Mouse (Mus musculus): ENCODE measurements at regions not wholly inside any gene's neighbourhood (a gene's known extent, or its start where the extent isn't known, plus 50 kb on each side); places are given as distances from the start of the nearest gene placed in this dataset.
A peak's percentile ranks its signal among the peaks of the same experiment; 100 is the strongest.

DNA sequence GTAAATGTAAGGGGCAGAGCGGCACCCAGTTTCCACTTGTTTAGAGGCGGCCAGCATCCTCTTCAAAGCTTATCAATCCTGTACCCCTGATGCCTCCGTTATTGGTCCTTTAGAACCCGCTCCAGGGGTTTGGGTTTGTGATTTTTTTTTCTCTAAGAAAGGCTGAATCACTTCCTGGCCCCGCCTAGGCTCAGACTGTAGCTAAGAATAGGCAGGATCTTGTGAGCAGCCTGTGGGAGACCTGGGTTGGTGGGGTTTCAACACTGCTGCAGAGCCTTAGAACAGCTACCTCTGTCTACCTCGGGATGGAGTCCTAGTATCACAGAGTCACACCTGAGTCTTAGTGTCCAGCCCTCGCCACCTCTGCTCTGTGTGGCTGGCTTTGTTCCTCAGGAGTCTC lies 327.9 kb downstream of the Matn1 start:
- no peak for DNase-seq (ENCODE audit: low read depth, low spot score)

- no peak for DNase-seq (ENCODE audit: low read depth, low spot score)
These were observed 349.4 kb downstream of the Matn1 start for GRCm38 (mm10) chr4:131293560-131293959.

GRCm38 (mm10) chr4:131298011-131298674 lies 354.0 kb downstream of the Matn1 start:
- DNase-seq (ENCODE audit: low read depth, low spot score), result no peak

DNA sequence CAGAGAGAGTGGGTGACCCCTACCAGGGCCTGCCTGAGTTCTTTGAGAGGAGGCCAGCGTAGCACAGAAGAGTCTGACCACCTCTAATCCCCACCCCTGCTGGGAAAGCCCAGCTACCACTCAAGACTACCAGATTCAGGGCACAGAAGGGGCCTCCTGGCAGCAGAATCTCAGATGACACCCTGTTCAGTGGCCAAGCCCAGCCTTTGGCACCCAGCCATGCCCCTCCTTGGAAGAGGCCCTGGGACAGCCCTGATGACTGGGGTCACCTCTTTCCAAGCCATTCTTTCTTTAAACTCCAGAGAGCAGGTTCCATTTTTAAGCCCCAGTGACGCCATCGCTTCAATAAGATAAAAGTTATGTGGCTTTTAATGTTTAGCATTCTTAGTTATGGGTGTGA lies 359.8 kb downstream of the Matn1 start:
- DNase-seq (ENCODE audit: low read depth, low spot score), result peak; percentile 6

DNA sequence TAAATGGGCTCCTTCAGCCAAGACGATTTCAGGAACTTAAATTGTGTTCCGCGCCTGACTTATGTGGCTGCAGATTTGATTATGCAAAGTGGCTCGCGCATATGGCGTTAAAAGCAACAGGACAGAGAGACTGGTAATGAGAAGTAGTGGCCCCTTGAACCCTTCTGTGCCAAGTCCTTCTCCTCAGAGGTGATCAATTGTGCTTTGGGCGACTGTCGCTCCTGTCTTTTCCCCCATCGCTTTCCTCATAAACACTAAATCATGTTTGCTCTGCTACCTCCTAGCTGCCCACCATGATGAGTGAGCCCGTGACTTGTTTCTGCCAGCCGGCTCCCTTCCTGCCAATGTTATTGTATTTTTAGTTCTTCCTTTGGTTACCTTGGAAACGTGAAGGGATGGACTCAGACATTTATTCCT lies 360.2 kb downstream of the Matn1 start:
- no peak for DNase-seq (ENCODE audit: low read depth, low spot score)

DNA sequence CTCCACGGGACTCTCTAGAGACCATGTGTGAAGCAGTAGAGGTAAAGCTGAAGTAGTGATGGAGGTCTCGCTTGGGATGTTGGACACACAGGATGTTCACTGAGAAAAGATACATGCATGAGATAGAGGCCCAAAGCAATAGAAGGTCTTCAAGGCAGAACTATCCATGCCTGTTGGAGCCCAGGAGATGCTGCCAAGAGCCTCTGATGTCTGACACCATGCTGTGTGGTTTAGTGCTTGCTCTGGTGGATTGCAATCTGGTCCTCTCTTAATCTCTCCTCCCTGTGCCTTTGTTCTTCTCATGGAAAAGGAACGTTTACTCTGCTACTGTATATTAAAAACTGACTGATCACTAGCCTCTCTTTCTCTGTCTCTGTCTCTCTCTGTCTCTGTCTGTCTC lies 370.0 kb downstream of the Matn1 start:
- DNase-seq (ENCODE audit: low read depth, low spot score), result no peak

DNA sequence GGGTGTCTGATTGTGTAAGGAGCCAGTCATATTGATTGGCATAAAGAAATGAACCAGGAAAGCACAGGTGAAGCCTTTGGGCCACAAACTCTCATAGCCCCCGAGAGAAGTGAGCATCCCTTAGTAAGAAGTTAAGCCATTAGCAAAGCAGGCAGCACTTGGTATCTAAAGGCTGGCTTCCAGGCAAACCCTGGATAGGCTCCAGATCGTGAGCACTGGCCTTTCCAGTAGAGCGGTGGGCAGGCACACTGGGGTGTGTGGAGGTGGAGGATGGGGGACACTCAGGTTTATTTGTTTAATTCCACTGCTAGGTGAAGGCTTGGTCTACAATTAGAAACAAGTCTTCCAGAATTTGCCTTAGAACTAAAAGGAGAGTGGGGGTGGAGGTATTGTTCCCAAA lies 371.9 kb downstream of the Matn1 start:
- DNase-seq (ENCODE audit: low read depth, low spot score), result no peak

- no peak for DNase-seq (ENCODE audit: low read depth, low spot score)
These were observed 378.1 kb downstream of the Matn1 start for GRCm38 (mm10) chr4:131322323-131322722.

DNA sequence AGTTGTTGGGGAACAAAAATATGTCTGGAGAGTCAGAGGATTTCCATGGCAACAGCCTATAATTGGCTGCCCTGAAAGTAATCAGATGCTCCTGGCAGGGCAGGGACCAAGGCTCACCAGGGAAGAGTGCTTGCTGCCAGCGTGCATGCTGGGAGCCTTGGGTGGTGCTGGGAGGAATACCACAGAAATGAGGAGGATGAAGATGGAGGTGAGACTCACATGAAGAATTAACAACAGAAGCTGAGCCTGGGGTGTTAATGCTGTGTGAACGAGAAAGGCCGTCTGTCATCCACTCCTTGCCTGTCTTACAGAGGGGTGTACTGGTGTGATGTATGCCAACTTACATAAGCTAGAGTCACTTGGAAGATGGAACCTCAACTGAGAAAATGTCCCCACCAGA lies 380.3 kb downstream of the Matn1 start:
- no peak for DNase-seq (ENCODE audit: low read depth, low spot score)

- no peak for DNase-seq (ENCODE audit: low read depth, low spot score)
These were observed 381.0 kb downstream of the Matn1 start for GRCm38 (mm10) chr4:131325200-131325599.

DNA sequence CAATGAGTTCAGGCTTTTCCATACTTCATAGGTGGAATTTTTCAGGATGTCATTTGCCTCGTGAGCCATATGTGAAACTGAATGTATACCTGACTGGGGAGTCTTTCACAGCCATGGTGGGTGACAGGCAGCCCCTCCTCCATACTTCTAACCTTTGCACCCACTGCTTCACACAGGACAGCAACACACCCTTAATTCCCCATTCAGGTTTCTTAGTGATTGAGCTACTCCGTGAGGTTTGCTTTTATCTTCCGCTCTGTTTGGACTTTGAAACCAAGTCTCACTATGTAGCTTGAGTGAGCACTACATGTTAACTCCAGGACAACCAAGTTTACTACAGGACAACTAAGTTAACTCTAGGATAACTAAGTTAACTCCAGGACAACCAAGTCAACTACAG lies 381.4 kb downstream of the Matn1 start:
- no peak for DNase-seq (ENCODE audit: low read depth, low spot score)

DNA sequence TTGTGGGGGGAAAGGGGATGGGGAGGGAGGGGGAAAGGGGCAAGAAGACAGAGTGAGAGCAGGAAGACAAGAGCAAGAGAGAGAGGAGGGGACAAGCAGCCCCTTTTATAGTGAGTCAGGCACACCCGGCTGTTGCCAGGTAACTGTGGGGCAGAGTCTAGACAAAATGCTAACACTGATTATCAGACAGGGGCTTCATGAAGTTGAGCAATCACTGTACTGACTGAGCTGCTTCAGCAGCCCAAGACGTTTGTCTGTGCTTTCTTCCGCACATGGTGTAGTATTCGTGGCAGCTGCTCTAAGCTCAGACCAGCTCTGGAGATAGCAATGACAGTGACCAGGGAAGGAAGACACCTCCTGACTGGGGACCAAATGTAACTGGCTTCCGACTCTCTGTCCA lies 385.2 kb downstream of the Matn1 start:
- no peak for DNase-seq (ENCODE audit: low read depth, low spot score)

- DNase-seq (ENCODE audit: low read depth, low spot score), result no peak
These were observed 387.5 kb downstream of the Matn1 start for GRCm38 (mm10) chr4:131331646-131332045.

DNA sequence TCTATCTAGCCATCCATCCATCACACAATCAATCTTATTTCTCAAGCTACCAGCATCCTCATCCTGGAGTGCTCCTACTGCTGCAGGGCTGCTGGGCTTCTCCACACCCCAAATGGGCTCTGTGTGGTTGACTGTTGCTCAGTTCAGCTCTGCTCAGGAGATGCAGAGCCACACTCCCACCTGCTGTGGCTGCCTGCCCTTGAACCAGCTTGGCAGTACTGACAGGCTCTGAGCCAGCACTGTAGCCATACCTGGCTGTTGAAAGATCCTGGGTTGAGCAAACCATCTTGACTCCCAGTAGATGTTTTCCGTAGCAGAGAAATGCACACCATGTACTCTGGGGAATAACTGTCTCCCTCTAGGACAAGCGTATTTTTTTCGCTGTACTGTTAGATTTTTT lies 392.6 kb downstream of the Matn1 start:
- no peak for DNase-seq (ENCODE audit: low read depth, low spot score)

- DNase-seq (ENCODE audit: low read depth, low spot score), result no peak
These were observed 397.0 kb downstream of the Matn1 start for GRCm38 (mm10) chr4:131340993-131341695.

DNA sequence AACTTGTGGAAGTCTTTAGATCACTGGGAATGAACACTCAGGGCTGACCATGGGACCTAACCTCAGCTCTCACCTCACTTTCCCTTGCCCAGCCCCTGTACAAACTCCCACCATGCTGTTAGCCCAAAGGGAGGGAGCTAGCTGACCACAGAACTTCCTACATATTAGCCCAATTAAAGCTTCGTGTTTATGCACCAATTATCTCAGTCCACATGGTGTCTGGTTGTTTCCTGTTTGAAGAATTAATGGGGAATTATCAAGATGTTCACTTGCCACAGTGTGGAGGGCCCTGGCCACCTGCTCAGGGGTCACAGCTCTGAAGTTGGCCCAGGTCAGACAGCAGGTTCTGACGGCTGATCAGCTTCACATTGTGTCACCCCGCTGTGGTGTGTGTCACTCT lies 402.5 kb downstream of the Matn1 start:
- no peak for DNase-seq (ENCODE audit: low read depth, low spot score)

DNA sequence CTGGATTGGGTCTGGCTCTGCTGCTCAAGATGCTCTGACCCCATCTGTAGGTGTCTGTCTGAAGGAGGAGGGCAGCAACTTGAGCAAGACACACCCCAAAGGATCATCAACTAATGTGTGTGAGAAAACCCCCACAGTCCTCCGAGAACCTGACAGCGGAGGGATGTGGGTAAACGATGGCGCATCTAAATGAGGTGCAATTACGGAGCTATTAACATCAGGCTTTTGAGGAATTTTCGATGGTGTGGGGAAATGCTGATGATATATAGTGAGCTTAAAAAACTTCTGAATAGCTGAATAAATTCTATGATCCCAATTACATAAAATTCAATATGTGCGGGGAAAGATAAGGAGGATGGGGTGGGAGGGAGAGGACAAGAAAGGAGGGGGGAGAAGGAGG lies 406.1 kb downstream of the Matn1 start:
- DNase-seq (ENCODE audit: low read depth, low spot score), result no peak

DNA sequence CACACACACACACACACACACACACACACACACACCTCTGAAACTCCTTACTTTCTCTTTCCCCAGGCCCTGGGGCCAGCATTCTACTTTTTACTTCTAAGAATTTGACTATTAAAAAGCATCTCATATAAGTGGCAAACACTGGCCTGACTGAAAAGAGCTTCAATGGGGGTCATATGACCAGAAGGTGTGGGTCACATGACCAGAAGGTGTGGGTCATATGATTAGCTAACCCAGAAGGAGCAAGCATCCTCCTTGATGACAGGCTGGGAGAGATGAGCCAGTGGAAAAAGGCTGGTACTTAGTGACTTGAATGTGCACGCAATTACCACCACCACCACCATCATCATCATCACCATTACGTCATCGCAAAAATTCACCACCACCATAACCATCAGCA lies 410.7 kb downstream of the Matn1 start:
- DNase-seq (ENCODE audit: low read depth, low spot score), result no peak

GRCm38 (mm10) chr4:131355526-131355991 lies 411.4 kb downstream of the Matn1 start:
- no peak for DNase-seq (ENCODE audit: low read depth, low spot score)

- no peak for DNase-seq (ENCODE audit: low read depth, low spot score)
These were observed 412.1 kb downstream of the Matn1 start for GRCm38 (mm10) chr4:131356316-131356715.

- DNase-seq (ENCODE audit: low read depth, low spot score), result no peak
These were observed 418.8 kb downstream of the Matn1 start for GRCm38 (mm10) chr4:131363030-131363429.

DNA sequence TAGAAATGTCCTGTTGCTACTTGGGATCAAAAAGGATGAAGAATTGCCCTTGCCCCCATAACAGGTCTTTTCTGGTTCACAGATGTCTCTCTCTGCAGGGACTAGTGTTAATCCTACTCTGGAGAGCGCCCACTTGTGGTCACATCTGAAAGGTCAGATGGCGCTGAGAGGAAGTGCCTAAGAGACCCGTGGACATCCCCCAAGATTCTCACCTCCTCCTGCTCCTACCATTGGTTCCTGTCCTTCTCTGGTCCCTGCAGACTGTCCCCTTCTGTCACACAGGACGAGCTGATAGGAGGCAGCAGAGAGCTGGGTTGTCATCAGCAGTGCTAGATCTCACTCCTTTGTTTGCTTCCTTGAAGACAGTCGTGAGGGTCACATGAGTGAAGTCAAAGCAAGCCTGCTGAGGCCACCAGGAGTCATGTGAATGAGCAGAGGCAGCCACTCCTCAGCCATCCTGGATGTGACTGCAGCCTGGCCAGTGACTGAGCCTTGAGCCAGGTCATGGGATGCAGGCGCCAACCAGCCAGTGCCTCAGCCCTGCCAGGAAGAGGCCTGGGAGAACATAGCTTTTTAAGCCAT lies 420.6 kb downstream of the Matn1 start:
- peak; percentile 34 for DNase-seq (ENCODE audit: low read depth, low spot score)

DNA sequence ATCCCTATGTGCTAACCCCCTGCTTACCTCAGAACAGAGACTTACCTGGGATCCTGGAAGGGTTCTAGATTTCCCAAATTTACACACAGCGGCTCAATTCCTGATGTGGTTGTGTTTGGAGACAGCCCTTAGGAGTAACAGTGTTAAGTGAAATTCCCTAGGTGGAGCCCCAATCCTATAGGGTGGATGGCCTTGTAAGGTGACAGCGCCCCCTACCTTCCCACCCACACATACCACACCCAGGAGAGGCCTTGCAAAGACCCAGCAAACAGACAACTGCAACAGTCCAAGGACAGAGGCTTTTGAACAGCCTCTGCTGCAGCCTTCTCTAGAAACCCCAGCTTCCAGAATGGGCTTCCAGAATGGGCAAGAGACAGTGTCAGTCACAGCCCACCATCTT lies 421.8 kb downstream of the Matn1 start:
- no peak for DNase-seq (ENCODE audit: low read depth, low spot score)
